Mouse (Mus musculus) MEL (cell line): Measurements from ENCODE around the gene Sema6d. TPM values are rescaled to one million over a fixed set of nuclear protein-coding genes. Genes with fewer than 3 reads are reported as not detected.

ENCODE experiments used
- DNase-seq: peaks from one replicate; pipeline ENCODE4 v3.0.0; 2011; ENCODE audit warnings: low read depth, low spot score
- H3K27ac ChIP-seq: 2 replicates; pipeline ENCODE4 v1.5.1; 2012; ENCODE audit warnings: low read depth, mild to moderate bottlenecking, control low read depth, low read length, moderate library complexity; ENCODE audit not compliant: control insufficient read depth
- H3K27me3 ChIP-seq, 2 experiments: fragments of 150-350 bp in 1 of 2; sonication (generic) in 1 of 2; 2 replicates each; pipeline ENCODE4 v1.6.1; 2012; ENCODE audit warnings: low read length in 2 of 2, mild to moderate bottlenecking in 2 of 2, improper control_type of control experiment in 1 of 2, moderate library complexity in 1 of 2; ENCODE audit not compliant: insufficient read depth in 2 of 2, control insufficient read depth in 1 of 2
- H3K36me3 ChIP-seq, 2 experiments: 2 replicates each; pipeline ENCODE4 v1.6.1; 2012 to 2014; ENCODE audit warnings: low read length in 2 of 2, improper control_type of control experiment in 1 of 2, inconsistent platforms in 1 of 2, mild to moderate bottlenecking in 1 of 2; ENCODE audit not compliant: insufficient read depth in 2 of 2, control insufficient read depth in 1 of 2
- H3K4me1 ChIP-seq, 2 experiments: fragments of 150-350 bp in 1 of 2; sonication (generic) in 1 of 2; 2 replicates each; pipeline ENCODE4 v1.6.1; 2012; ENCODE audit warnings: low read length in 2 of 2, improper control_type of control experiment in 1 of 2, mild to moderate bottlenecking in 1 of 2; ENCODE audit not compliant: insufficient read depth in 2 of 2, control insufficient read depth in 1 of 2
- H3K4me3 ChIP-seq, 2 experiments: fragments of 150-350 bp in 1 of 2; sonication (generic) in 1 of 2; 2 replicates each; pipeline ENCODE4 v1.5.1; 2012; ENCODE audit warnings: low read depth in 2 of 2, low read length in 2 of 2, mild to moderate bottlenecking in 2 of 2, moderate library complexity in 2 of 2, control low read depth in 1 of 2, improper control_type of control experiment in 1 of 2; ENCODE audit not compliant: control insufficient read depth in 1 of 2, insufficient read depth in 1 of 2
- H3K79me2 ChIP-seq: 2 replicates; pipeline ENCODE4 v1.6.1; 2012; ENCODE audit warnings: mild to moderate bottlenecking, low read length, moderate library complexity; ENCODE audit not compliant: control insufficient read depth, poor library complexity, insufficient read depth
- H3K9ac ChIP-seq: 2 replicates; pipeline ENCODE4 v1.6.1; 2012; ENCODE audit warnings: low read depth, mild to moderate bottlenecking, control low read depth, low read length, moderate library complexity; ENCODE audit not compliant: control insufficient read depth, poor library complexity, severe bottlenecking
- H3K9me3 ChIP-seq: fragments of 150-350 bp; sonication (generic); replicated peaks from 2 replicates; pipeline ENCODE4 v1.6.1; 2012; ENCODE audit warnings: mild to moderate bottlenecking, low read length, improper control_type of control experiment, moderate library complexity; ENCODE audit not compliant: insufficient read depth
- BHLHE40 ChIP-seq: IDR thresholded peaks from 2 replicates; pipeline ENCODE4 v1.6.1; 2012; ENCODE audit warnings: low read depth, mild to moderate bottlenecking, inconsistent platforms, low read length, improper control_type of control experiment, borderline replicate concordance
- CHD1 ChIP-seq: IDR thresholded peaks from 2 replicates; pipeline ENCODE4 v1.6.1; 2012; ENCODE audit warnings: low read depth, mild to moderate bottlenecking, inconsistent platforms, low read length, improper control_type of control experiment
- CTCF ChIP-seq, 3 experiments: IDR thresholded peaks in 2 of 3; conservative IDR thresholded peaks in 1 of 3; 2 replicates each; pipeline ENCODE4 v1.5.1; 2011 to 2012; ENCODE audit warnings: low read length in 3 of 3, low read depth in 2 of 3, mild to moderate bottlenecking in 2 of 3, improper control_type of control experiment in 1 of 3, inconsistent platforms in 1 of 3, mixed read lengths in 1 of 3, moderate library complexity in 1 of 3; ENCODE audit not compliant: control insufficient read depth in 1 of 3, insufficient read depth in 1 of 3, poor library complexity in 1 of 3, severe bottlenecking in 1 of 3
- E2F4 ChIP-seq: IDR thresholded peaks from 2 replicates; pipeline ENCODE4 v1.6.1; 2011; ENCODE audit warnings: low read depth, low read length, improper control_type of control experiment, borderline replicate concordance
- EP300 ChIP-seq, 2 experiments: IDR thresholded peaks; 2 replicates each; pipeline ENCODE4 v1.6.1; 2011; ENCODE audit warnings: improper control_type of control experiment in 2 of 2, low read length in 2 of 2, low read depth in 1 of 2, mild to moderate bottlenecking in 1 of 2
- ETS1 ChIP-seq: IDR thresholded peaks from 2 replicates; pipeline ENCODE4 v1.6.1; 2012; ENCODE audit warnings: low read depth, mild to moderate bottlenecking, inconsistent platforms, low read length, improper control_type of control experiment, moderate library complexity
- GABPA ChIP-seq: IDR thresholded peaks from 2 replicates; pipeline ENCODE4 v1.6.1; 2012; ENCODE audit warnings: low read depth, mild to moderate bottlenecking, inconsistent platforms, low read length, improper control_type of control experiment, moderate library complexity
- GATA1 ChIP-seq: IDR thresholded peaks from 2 replicates; pipeline ENCODE4 v1.6.1; 2011; ENCODE audit warnings: low read depth, low read length, improper control_type of control experiment
- HCFC1 ChIP-seq: IDR thresholded peaks from 2 replicates; pipeline ENCODE4 v1.6.1; 2012; ENCODE audit warnings: low read depth, mild to moderate bottlenecking, inconsistent platforms, low read length, improper control_type of control experiment, moderate library complexity
- JUND ChIP-seq: IDR thresholded peaks from 2 replicates; pipeline ENCODE4 v1.6.1; 2011; ENCODE audit warnings: low read depth, mild to moderate bottlenecking, improper control_type of control experiment, low read length
- KAT2A ChIP-seq: conservative IDR thresholded peaks from 2 replicates; pipeline ENCODE4 v1.6.1; 2012; ENCODE audit warnings: low read depth, low read length, improper control_type of control experiment, inconsistent platforms
- MAX ChIP-seq: IDR thresholded peaks from 2 replicates; pipeline ENCODE4 v1.6.1; 2011; ENCODE audit warnings: low read length, improper control_type of control experiment
- MAZ ChIP-seq: IDR thresholded peaks from 2 replicates; pipeline ENCODE4 v1.6.1; 2012; ENCODE audit warnings: low read depth, mild to moderate bottlenecking, inconsistent platforms, low read length, improper control_type of control experiment
- MEF2A ChIP-seq: IDR thresholded peaks from 2 replicates; pipeline ENCODE4 v1.6.1; 2014; ENCODE audit warnings: low read depth, mild to moderate bottlenecking, inconsistent platforms, low read length, improper control_type of control experiment; ENCODE audit not compliant: poor library complexity, insufficient replicate concordance, severe bottlenecking; ENCODE audit errors: extremely low read depth
- MXI1 ChIP-seq: IDR thresholded peaks from 2 replicates; pipeline ENCODE4 v1.6.1; 2011; ENCODE audit warnings: mild to moderate bottlenecking, low read depth, low read length, improper control_type of control experiment
- MYC ChIP-seq: IDR thresholded peaks from 2 replicates; pipeline ENCODE4 v1.6.1; 2011; ENCODE audit warnings: low read depth, mild to moderate bottlenecking, low read length, improper control_type of control experiment, moderate library complexity
- NELFE ChIP-seq: IDR thresholded peaks from 2 replicates; pipeline ENCODE4 v1.6.1; 2011; ENCODE audit warnings: low read depth, low read length, improper control_type of control experiment
- POLR2A ChIP-seq, 2 experiments: IDR thresholded peaks; 2 replicates each; pipeline ENCODE4 v1.6.1; 2011 to 2012; ENCODE audit warnings: low read length in 2 of 2, mild to moderate bottlenecking in 2 of 2, control low read depth in 1 of 2, improper control_type of control experiment in 1 of 2, low read depth in 1 of 2, moderate library complexity in 1 of 2; ENCODE audit not compliant: control insufficient read depth in 1 of 2, insufficient read depth in 1 of 2, poor library complexity in 1 of 2
- POLR2AphosphoS2 ChIP-seq: IDR thresholded peaks from 2 replicates; pipeline ENCODE4 v1.6.1; 2011; ENCODE audit warnings: low read length, improper control_type of control experiment
- POLR2AphosphoS5 ChIP-seq: IDR thresholded peaks from 2 replicates; pipeline ENCODE4 v1.6.1; 2012; ENCODE audit warnings: low read depth, borderline replicate concordance, mild to moderate bottlenecking, inconsistent platforms, low read length, moderate library complexity, mixed read lengths
- RAD21 ChIP-seq: IDR thresholded peaks from 2 replicates; pipeline ENCODE4 v1.6.1; 2011; ENCODE audit warnings: mild to moderate bottlenecking, low read depth, low read length, improper control_type of control experiment
- RCOR1 ChIP-seq: IDR thresholded peaks from 2 replicates; pipeline ENCODE4 v1.6.1; 2012; ENCODE audit warnings: low read depth, mild to moderate bottlenecking, inconsistent platforms, low read length, improper control_type of control experiment
- SIN3A ChIP-seq: IDR thresholded peaks from 2 replicates; pipeline ENCODE4 v1.6.1; 2012; ENCODE audit warnings: low read length, improper control_type of control experiment, inconsistent platforms
- TCF12 ChIP-seq: IDR thresholded peaks from 2 replicates; pipeline ENCODE4 v1.6.1; 2014; ENCODE audit warnings: low read depth, mild to moderate bottlenecking, inconsistent platforms, low read length, improper control_type of control experiment, moderate library complexity
- USF1 ChIP-seq: IDR thresholded peaks from 2 replicates; pipeline ENCODE4 v1.6.1; 2014; ENCODE audit warnings: low read depth, mild to moderate bottlenecking, inconsistent platforms, low read length, improper control_type of control experiment, moderate library complexity
- USF2 ChIP-seq, 2 experiments: IDR thresholded peaks; 2 replicates each; pipeline ENCODE4 v1.6.1; 2011 to 2012; ENCODE audit warnings: improper control_type of control experiment in 2 of 2, low read length in 2 of 2, borderline replicate concordance in 1 of 2, inconsistent platforms in 1 of 2, low read depth in 1 of 2, mild to moderate bottlenecking in 1 of 2; ENCODE audit not compliant: insufficient read depth in 1 of 2
- ZC3H11A ChIP-seq: IDR thresholded peaks from 2 replicates; pipeline ENCODE4 v1.6.1; 2012; ENCODE audit warnings: low read depth, mild to moderate bottlenecking, inconsistent platforms, low read length, improper control_type of control experiment
- ZKSCAN1 ChIP-seq: IDR thresholded peaks from 2 replicates; pipeline ENCODE4 v1.6.1; 2012; ENCODE audit warnings: low read depth, mild to moderate bottlenecking, inconsistent platforms, low read length, improper control_type of control experiment, moderate library complexity
- polyA plus RNA-seq, 2 experiments: library from polyadenylated mRNA; stranded (reverse) in 1 of 2; unstranded in 1 of 2; fragments of >175 nt in 1 of 2; fragments of >200 nt in 1 of 2; gene quantifications; 2 replicates each; pipeline versions ENCODE4 v1.2.1 to v1.2.4; 2012; ENCODE audit warnings: low replicate concordance in 2 of 2, low read depth in 1 of 2; ENCODE audit not compliant: insufficient read length in 2 of 2, insufficient read depth in 1 of 2, missing spikeins in 1 of 2
- total RNA-seq: library from RNA; depleted of rRNA; stranded (reverse); fragments of 300-350 nt; gene quantifications from 2 replicates; pipeline ENCODE4 v1.2.3, GENCODE M21; 2012

Gene Sema6d
- total and polyA plus RNA-seq, 3 experiments, result not detected

DNA sequence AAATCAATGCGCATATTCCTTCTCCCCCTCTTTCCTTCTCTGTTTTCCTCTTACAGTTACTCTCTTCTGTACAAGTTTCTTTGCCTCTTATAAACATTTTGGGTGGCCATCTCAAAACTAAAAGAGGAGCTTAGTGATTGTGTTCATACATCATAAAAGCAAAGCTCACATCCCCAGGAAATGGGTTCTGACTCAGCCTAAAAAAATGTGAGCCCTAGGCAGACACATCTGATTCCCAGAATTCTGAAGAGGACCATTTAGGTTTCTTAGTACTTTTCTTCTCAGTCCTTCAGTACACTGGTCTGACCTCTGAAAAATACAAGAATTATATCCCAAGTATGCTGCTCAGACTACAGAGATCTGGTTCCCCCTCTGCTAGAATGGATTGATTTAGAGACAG lies 78.6 kb downstream of the Sema6d start:
- no peaks in the 10 kb centered on the region for H3K4me1 ChIP-seq
- DNase-seq, result no peak
- TF ChIP-seq HCFC1 (no peak), CHD1 (no peak), TCF12 (no peak), MAX (no peak), KAT2A (no peak), ZC3H11A (no peak), GABPA (no peak), POLR2AphosphoS2 (no peak), ZKSCAN1 (no peak), MEF2A (no peak), MYC (no peak), USF2 (IDR thresholded peaks at IDR 0.05; ENCODE audit: borderline replicate concordance in 1 of 2, insufficient read depth in 1 of 2, low read depth in 1 of 2, low read length in 2 of 2) (no peak), BHLHE40 (no peak), SIN3A (no peak), RAD21 (no peak), USF1 (no peak), MAZ (no peak), E2F4 (no peak), EP300 (IDR thresholded peaks at IDR 0.05; ENCODE audit: low read depth in 1 of 2, low read length in 2 of 2) (no peak), ETS1 (no peak)

DNA sequence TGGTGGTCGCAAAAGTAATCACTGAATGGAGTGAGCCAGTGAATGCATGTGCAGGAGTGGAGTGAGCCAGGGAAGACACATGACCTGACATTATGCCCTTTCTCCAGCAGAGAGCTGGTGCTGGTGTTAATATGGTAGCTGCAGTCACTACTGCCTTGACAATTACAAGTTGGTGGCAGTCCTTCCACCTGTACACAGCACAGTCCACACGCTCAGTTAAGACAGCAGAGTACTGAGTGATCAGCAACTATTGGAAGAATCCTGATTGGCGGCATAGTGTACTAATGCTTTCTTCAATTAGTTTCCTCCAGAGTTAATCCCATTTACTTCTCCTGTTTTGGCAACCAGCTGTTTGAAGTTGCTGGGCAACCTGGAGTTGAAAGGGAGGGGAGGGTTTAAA lies 81.9 kb downstream of the Sema6d start:
- H3K9me3 ChIP-seq, result no peaks in the 10 kb centered on the region
- no peak overlapping the region for H3K27ac ChIP-seq
- no peak for TF ChIP-seq GABPA
- no peak for TF ChIP-seq KAT2A
- TF ChIP-seq MXI1, result no peak
- no peak for TF ChIP-seq ZC3H11A
- no peak for TF ChIP-seq ETS1
- no peak for TF ChIP-seq BHLHE40
- TF ChIP-seq POLR2A (IDR thresholded peaks at IDR 0.05; ENCODE audit: control insufficient read depth in 1 of 2, insufficient read depth in 1 of 2, low read depth in 1 of 2, low read length in 2 of 2, poor library complexity in 1 of 2), result no peak
- no peak for TF ChIP-seq POLR2AphosphoS2
- no peak for TF ChIP-seq CTCF (IDR thresholded peaks at IDR 0.05 in 2 of 3, conservative IDR thresholded peaks at IDR 0.05 in 1 of 3; ENCODE audit: control insufficient read depth in 1 of 3, insufficient read depth in 1 of 3, low read depth in 2 of 3, low read length in 3 of 3, poor library complexity in 1 of 3, severe bottlenecking in 1 of 3)
- no peak for TF ChIP-seq USF1
- no peak for TF ChIP-seq JUND
- TF ChIP-seq RAD21, result no peak
- no peak for TF ChIP-seq NELFE
- no peak for TF ChIP-seq TCF12
- TF ChIP-seq GATA1, result no peak
- no peak for TF ChIP-seq MAX
- no peak for TF ChIP-seq RCOR1
- TF ChIP-seq HCFC1, result no peak
- no peak for TF ChIP-seq POLR2AphosphoS5
- DNase-seq, result no peak
- H3K36me3 ChIP-seq, result no peaks in the 10 kb centered on the region
- no peaks in the 10 kb centered on the region for H3K4me1 ChIP-seq
- H3K79me2 ChIP-seq, result no peaks in the 10 kb centered on the region
- H3K27me3 ChIP-seq, result no peaks in the 10 kb centered on the region
- H3K4me3 ChIP-seq, result no peak overlapping the region
- H3K9ac ChIP-seq, result no peak overlapping the region

More for the DNA sequence above, 78.6 kb downstream of the Sema6d start:
- Histone ChIP-seq H3K9ac (no peak overlapping the region), H3K27me3 (no peaks in the 10 kb centered on the region), H3K4me3 (no peak overlapping the region), H3K9me3 (no peaks in the 10 kb centered on the region), H3K36me3 (no peaks in the 10 kb centered on the region), H3K27ac (no peak overlapping the region), H3K79me2 (no peaks in the 10 kb centered on the region)
